Mouse (Mus musculus) CH12.LX (cell line): ENCODE data around the gene Mutyh.

Source experiments
- CHD2 ChIP-seq: IDR thresholded peaks from 2 replicates; pipeline ENCODE4 v1.6.1; 2011; ENCODE audit warnings: low read length, improper control_type of control experiment
- CTCF ChIP-seq, 2 experiments: IDR thresholded peaks in 1 of 2; conservative IDR thresholded peaks in 1 of 2; 2 replicates each; pipeline ENCODE4 v1.5.1; 2011 to 2012; ENCODE audit warnings: low read depth in 2 of 2, low read length in 2 of 2, improper control_type of control experiment in 1 of 2, inconsistent platforms in 1 of 2, mild to moderate bottlenecking in 1 of 2, moderate library complexity in 1 of 2
- E2F4 ChIP-seq: IDR thresholded peaks from 2 replicates; pipeline ENCODE4 v1.6.1; 2011; ENCODE audit warnings: low read depth, low read length, improper control_type of control experiment; ENCODE audit not compliant: insufficient replicate concordance
- ELF1 ChIP-seq: IDR thresholded peaks from 2 replicates; pipeline ENCODE4 v1.6.1; 2014; ENCODE audit warnings: low read depth, mild to moderate bottlenecking, inconsistent platforms, low read length, improper control_type of control experiment
- EP300 ChIP-seq: IDR thresholded peaks from 2 replicates; pipeline ENCODE4 v1.6.1; 2011; ENCODE audit warnings: low read length, improper control_type of control experiment
- IRF4 ChIP-seq: IDR thresholded peaks from 2 replicates; pipeline ENCODE4 v1.6.1; 2014; ENCODE audit warnings: low read depth, mild to moderate bottlenecking, inconsistent platforms, low read length, improper control_type of control experiment
- MAX ChIP-seq: IDR thresholded peaks from 2 replicates; pipeline ENCODE4 v1.6.1; 2011; ENCODE audit warnings: low read length, improper control_type of control experiment
- POLR2A ChIP-seq: IDR thresholded peaks from 2 replicates; pipeline ENCODE4 v1.6.1; 2011; ENCODE audit warnings: low read depth, mild to moderate bottlenecking, improper control_type of control experiment, low read length
- RAD21 ChIP-seq: IDR thresholded peaks from 2 replicates; pipeline ENCODE4 v1.6.1; 2011; ENCODE audit warnings: low read depth, mild to moderate bottlenecking, low read length, improper control_type of control experiment, moderate library complexity
- SIN3A ChIP-seq: IDR thresholded peaks from 2 replicates; pipeline ENCODE4 v1.6.1; 2012; ENCODE audit warnings: low read length, improper control_type of control experiment, inconsistent platforms
- ZNF384 ChIP-seq: IDR thresholded peaks from 2 replicates; pipeline ENCODE4 v1.6.1; 2012; ENCODE audit warnings: low read depth, low read length, improper control_type of control experiment, inconsistent platforms

DNA sequence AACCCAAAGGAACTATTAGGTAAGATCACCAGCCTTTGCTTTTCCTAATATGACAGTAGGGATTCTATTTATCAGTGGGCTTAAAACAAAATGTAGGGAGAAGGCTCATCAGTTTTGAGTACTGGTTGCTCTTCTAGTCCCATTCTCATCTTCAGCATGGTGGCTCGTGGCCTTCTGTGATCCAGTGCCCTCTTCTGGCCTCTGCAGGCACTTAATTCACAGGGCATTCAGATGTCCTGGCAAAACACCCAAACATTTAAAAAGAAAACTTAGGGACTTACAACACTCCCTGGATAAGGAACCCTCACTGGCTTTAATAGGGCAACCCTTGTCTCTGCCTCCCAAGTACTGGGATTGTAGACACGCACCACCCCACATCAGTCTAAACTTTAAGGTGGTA, 13.2 kb upstream of the Mutyh start:
- no peak for TF ChIP-seq EP300
- TF ChIP-seq CTCF (conservative IDR thresholded peaks at IDR 0.05 in 1 of 2, IDR thresholded peaks at IDR 0.05 in 1 of 2; ENCODE audit: low read depth in 2 of 2, low read length in 2 of 2) = peak in 1 of 2 experiments; percentile 60; a peak in 2 of 4 replicates
- TF ChIP-seq IRF4 = no peak
- TF ChIP-seq POLR2A = no peak
- TF ChIP-seq RAD21 = peak; percentile 42
- TF ChIP-seq CHD2 = no peak
- no peak for TF ChIP-seq ZNF384
- TF ChIP-seq ELF1 = no peak
- no peak for TF ChIP-seq SIN3A
- no peak for TF ChIP-seq MAX
- TF ChIP-seq E2F4 = no peak
